Mouse (Mus musculus) olfactory bulb, adult 2 months (tissue): Measurements from ENCODE around the gene Mfrp.
A peak's percentile ranks its signal among the peaks of the same experiment; 100 is the strongest.

ENCODE experiments used
- CTCF ChIP-seq: fragments of 200-500 bp; IDR thresholded peaks from 2 replicates; pipeline ENCODE4 v1.5.1; 2012; ENCODE audit warnings: low read depth, mild to moderate bottlenecking, low read length, moderate library complexity; ENCODE audit not compliant: insufficient read depth
- POLR2A ChIP-seq: fragments of 200-500 bp; IDR thresholded peaks from 2 replicates; pipeline ENCODE4 v1.6.1; 2012; ENCODE audit warnings: mild to moderate bottlenecking, low read depth, low read length, moderate library complexity; ENCODE audit not compliant: insufficient read depth

- peak; percentile 58 for TF ChIP-seq CTCF
- no peak for TF ChIP-seq POLR2A
Observed at GRCm38 (mm10) chr9:44107557-44108179, 6.1 kb downstream of the Mfrp start.
